Mouse (Mus musculus) kidney, adult 9 months (tissue): ENCODE measurements at regions not wholly inside any gene's neighbourhood (a gene's known extent, or its start where the extent isn't known, plus 50 kb on each side); places are given as distances from the start of the nearest gene placed in this dataset.

Source experiments
- DNase-seq: peaks from one replicate; pipeline ENCODE4 v3.0.0; 2022

DNA sequence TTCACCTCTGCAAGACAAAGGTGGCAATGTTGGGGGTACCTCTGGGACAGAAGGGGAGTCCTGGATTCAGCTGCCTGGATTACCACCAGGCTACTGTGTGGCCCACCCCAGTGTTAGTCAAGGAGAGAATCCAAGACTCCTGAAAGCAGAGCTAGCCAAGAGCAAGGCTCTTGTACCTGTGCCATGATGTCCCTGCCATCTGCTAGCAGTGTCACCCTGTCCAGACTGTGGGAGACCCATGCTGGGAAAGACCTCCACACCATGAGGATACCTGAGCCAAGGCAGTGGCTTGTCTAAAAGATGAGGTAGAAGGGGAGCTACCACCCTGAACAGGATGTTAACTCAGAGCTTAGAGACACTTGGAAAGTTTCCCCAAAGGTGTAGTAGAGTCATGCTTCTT is 79.6 kb upstream of the Smim23 start:
- DNase-seq: no peak

DNA sequence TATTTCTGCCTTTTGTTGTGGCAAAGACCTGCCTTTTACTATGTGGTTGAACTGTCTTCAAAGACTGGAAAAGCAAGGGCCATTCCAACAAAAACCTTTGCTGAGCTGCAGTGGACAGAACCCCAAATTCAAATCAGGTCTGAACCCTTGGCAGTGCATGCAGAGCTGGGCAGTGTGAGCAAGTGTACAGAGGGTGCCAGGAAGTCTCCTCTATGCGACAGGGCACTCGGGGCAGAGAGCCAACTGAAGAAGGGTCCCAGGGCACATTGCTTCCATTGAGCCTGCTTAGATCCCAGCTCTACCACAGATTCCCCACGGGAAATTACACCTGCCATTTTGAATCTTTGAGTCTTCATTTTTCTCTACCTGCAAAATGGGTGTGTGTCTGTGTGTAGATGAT is 79.0 kb upstream of the Smim23 start:
- DNase-seq: no peak

DNA sequence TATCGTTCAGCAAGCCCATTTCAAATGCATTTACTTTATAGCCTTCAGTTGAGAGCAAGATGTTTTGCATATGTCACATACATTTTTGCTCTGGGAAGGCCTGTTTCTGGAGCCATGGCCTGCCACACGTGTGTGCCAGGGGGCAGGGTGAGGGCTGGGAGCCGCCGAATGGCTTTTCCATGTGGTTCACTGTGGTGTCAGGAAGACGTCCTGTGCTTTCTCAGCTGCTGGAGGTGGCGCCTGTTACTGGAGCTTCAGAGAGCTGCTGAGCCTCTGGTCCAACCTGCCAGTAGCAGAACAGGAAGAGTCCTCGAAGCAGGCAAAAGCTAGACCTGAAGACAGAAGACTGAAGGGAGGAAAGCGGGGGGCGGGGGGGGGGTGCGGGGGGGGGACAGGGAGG is 78.5 kb upstream of the Smim23 start:
- no peak for DNase-seq

DNA sequence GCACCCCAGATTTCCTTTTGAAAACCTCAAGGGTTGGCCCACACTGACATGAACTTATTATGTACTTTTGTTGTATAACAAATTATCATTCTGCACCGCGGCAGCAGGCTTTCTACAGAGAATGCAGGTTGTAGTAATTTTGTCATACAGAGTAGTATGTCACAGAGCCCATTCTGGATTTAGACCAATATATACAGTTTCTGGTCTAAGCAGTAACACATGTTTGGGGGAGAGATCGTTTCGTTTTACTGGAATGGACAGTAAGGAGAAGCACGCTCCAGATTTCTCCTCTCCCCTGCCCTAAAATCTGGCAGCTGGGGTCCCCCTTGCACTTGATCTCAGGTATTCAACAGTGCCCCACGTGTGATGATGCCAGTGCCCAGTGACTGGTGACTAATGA is 76.0 kb upstream of the Smim23 start:
- no peak for DNase-seq

DNA sequence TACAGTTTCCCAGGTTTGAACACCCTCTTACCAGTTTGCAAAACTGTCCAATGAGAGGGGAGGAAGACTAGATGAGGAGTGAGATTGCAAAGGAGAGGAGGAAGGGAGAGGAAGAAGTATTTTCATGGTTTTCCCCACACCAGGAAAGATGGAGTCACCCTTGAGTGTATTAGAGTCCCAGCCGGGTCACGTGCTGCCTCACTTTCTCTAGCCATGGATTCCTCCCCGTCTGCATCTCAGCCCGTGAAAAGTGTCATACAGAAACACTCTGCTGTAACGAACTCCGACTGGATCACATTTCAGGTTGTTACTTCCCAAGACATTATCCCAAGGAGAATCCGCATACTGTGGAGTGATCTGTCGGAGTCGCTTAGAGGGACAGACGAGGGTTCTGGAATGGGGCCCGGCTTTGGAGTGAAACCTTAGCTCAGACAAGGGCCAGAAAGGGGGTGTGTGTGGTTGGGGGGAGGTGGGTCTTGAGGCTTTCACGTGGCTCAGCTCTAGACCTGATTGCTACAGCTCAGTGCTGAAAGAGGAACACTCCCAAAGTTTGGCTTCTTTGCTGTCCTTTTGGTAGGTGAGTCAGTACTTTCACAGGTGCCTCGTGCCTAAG is 75.3 kb upstream of the Smim23 start:
- DNase-seq: no peak

DNA sequence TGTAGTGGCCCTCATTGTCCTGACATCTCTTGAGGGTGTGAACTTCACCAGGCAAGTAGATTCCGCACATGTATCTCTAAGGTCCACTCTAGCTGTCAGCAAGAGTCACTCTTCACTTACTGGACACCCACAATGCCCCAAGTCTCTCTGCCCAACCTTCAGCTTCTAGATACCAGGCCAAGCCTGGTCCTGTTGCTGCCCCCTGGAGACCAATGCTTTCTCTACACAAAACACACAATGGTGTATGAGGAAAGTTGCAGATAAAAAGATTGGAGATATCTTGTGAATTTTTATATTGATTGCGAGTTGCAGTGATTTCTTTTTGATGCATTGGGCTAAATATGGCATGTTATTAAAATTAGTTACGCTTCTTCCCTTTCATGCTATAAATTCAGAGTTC is 71.0 kb upstream of the Smim23 start:
- DNase-seq: peak; percentile 3

DNA sequence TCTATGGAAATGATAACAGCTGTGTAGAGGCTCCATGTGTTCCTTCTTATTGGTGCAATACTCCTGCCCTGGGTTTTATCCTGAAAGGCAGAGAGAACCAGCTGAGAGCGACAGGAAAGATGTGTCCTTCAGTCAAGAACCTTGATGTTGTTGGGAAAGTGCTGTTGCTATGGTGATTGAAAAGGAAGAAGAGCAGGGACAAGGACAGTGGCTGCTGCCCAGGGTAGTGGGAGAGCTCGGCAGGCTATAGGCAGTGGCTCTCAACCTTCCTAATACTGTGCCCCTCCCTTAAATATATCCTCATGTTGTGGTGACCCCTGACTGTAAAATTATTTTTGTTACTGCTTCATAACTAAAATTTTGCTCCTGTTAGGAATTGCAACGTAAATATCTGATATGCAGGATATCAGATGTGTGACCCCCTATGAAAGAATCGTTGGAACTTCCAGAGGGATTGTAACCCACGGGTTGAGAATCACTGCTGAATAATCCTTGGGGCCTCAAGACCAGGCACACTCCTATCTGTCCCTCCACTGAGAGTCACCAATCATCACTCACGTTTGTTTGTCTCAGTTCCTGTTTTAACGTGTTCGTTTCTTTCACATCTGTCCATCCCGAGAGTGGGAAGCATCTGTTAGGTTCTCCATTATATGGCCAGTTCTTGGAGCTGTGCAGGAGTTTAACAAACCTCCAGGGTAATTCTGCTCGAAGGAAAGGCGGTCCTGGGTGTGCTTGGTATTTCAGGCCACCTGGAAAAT is 68.9 kb upstream of the Smim23 start:
- no peak for DNase-seq

DNA sequence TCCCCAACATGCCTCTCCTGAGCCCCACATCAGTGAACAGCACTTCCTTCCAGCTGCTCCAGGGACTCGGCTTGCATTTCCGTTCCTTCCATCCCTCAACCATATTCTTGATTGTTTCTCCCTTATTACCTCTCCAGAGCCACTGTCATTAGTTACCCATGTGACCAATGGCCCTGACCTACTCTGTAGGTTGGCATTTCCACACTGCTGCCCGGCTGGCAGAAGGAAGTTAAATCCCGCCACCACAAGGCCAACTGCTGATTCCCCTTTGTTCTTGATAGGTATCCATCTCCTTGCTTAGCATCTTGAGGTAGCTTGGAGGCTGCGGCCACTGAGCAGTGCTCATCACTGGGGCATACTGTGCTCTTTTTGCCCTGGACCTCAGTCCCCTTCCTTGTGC is 68.1 kb upstream of the Smim23 start:
- no peak for DNase-seq

DNA sequence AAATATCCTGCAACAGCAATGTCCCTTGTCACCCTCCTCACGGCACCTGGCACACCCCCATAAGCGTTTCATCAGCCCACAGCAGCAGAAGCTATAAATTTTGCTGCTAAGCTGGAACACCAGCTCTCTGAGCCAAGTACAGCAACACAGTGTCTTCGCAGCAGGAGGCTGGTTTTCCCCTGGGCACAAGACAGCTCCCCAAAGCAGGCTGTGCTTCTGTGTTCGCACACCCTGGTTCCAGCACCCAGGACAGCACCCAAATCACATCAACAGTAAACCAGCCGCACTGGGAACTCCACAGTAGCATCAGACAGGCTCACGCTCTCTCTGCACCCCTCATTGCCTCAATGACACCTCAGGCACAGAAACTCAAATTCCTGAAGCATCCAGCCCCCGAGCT is 64.8 kb upstream of the Smim23 start:
- DNase-seq: no peak

DNA sequence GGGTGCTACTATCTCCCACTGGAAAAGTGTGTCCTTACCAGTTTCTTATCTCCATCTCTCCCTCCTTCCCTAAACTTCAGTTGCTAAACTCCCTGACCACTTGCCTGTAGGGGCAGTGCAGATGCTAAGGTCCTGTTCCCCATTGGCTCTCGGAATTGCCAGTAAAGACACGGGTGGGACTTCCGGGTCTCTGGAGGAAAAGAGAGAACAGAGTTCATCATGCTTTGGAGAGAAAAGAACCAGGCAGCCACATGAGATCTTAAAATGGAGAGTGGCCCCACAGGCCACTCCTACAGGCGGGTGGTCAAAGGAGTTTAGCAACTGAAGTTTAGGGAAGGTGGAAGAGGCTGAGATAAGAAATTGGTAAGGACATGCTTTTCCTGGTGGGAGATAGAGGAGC is 60.3 kb upstream of the Smim23 start:
- no peak for DNase-seq

DNA sequence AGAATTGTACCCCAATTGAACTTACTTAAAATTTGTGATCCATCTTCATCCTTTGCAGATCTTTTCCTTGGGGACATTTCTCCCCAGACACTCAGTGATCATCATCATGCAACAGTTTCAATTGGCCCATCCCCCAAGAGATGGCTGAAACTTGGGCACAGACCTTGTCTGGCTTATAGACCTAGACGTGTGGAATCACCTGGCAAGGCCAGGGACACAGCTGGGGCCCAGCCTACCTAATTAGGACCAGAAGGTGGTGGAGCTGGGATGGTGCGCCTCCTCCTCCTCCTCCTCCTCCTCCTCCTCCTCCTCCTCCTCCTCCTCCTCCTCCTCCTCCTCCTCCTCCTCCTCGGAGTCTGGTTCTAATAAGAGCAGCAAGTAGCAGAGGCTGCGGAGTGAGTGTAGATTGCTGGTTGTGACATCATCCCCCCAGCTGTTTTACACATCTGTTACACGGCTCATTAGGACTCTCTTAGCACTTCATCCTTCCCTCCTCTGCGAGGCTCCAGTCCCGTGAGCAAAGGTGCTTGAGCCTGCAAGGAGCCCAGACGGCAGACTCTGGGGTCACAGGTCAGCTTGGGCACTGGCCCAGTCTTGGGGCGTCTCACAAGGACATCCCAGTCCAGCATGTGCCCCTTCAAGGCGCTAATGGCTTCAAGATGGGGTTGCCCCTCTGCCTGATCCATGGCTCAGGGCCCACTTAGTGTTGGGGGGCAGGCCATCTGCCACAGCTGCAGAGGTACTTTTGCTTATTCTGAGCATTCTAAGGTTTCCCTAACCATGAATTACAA is 58.9 kb upstream of the Smim23 start:
- DNase-seq: no peak

DNA sequence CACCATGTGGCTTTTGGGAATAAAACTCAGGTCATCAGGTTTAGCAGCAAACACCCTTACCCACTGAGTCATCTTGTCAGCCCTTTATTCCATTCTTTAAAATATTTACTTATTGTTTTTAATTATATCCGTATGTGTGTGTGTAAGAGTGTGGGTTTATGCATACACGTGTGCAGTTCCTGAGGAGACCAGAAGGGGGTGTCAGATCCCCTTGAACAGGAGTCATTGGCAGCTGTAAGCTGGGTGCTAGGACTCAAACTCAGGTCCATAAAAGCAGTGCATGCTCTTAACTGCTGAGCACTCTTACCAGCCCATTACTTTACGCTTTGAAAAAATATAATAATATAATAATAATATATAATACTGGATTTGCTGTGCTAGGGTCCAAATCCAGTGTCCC is 54.6 kb upstream of the Smim23 start:
- DNase-seq: no peak
